Mouse (Mus musculus): ENCODE data around the gene Zfp981. TPM values are rescaled to one million over a fixed set of nuclear protein-coding genes. Genes with fewer than 3 reads are reported as not detected.
"Not testable (repeated sequence)": the region's sequence is repeated elsewhere in the genome, so short reads cannot be mapped to it uniquely, and the experiment has no call there.

Gene Zfp981
- total RNA-seq, 1 experiment: 150 TPM

- no peak for TF ChIP-seq CHD2 (IDR thresholded peaks at IDR 0.05; ENCODE audit: low read depth, low read length)
- TF ChIP-seq ZC3H11A (IDR thresholded peaks at IDR 0.05; ENCODE audit: borderline replicate concordance, low read depth, low read length): no peak
- no peak for TF ChIP-seq ZNF384 (IDR thresholded peaks at IDR 0.05; ENCODE audit: low read depth, low read length)
- TF ChIP-seq HCFC1 (IDR thresholded peaks at IDR 0.05; ENCODE audit: borderline replicate concordance, insufficient read depth, low read length): no peak
- no peak for TF ChIP-seq MAFK (IDR thresholded peaks at IDR 0.05; ENCODE audit: insufficient read depth, low read depth, low read length)
- H3K4me3 ChIP-seq (ENCODE audit: insufficient read depth in 1 of 2, low read depth in 1 of 2, low read length in 2 of 2, poor library complexity in 1 of 2, severe bottlenecking in 1 of 2): no peak overlapping the region
- no peak overlapping the region for H3K9ac ChIP-seq (ENCODE audit: insufficient read depth, low read depth, low read length, poor library complexity, severe bottlenecking)
- peaks cover 8% of the 10 kb centered on the region; the same call in 1 of the 2 replicates for H3K36me3 ChIP-seq (ENCODE audit: control insufficient read depth, insufficient read depth, low read length, poor library complexity, severe bottlenecking)
- in situ Hi-C loops (cut with MboI; ENCODE audit: low sequenced_read_pairs in 2 of 2, unreplicated experiment in 2 of 2): no loop called here
- H3K9me3 ChIP-seq (ENCODE audit: control insufficient read depth, insufficient read depth, low read depth, low read length): no peaks in the 10 kb centered on the region
- H3K27ac ChIP-seq (ENCODE audit: insufficient read depth, low read depth, low read length, poor library complexity, severe bottlenecking): no peak overlapping the region
- DNase-seq (ENCODE audit: low read depth, low spot score): no peak
- H3K4me1 ChIP-seq (ENCODE audit: control insufficient read depth in 2 of 2, insufficient read depth in 2 of 2, low read length in 2 of 2, poor library complexity in 1 of 2): peaks cover 1 to 15% of the 10 kb centered on the region in 2 experiments; a peak in 2 of 4 replicates
These were observed 45.6 kb upstream of the Zfp981 start for GRCm38 (mm10) chr4:146456061-146456726.

GRCm38 (mm10) chr4:146457126-146457525 is 44.7 kb upstream of the Zfp981 start:
- 0 out of 2 replicates have a peak, but pooled peaks have one; percentile 1 for TF ChIP-seq CHD2 (IDR thresholded peaks at IDR 0.05; ENCODE audit: low read depth, low read length)
- no peak for TF ChIP-seq HCFC1 (IDR thresholded peaks at IDR 0.05; ENCODE audit: borderline replicate concordance, insufficient read depth, low read length)
- in situ Hi-C loops (cut with MboI; ENCODE audit: low sequenced_read_pairs in 2 of 2, unreplicated experiment in 2 of 2): no loop called here
- Histone ChIP-seq H3K9me3 (ENCODE audit: control insufficient read depth, insufficient read depth, low read depth, low read length) (no peaks in the 10 kb centered on the region), H3K27ac (ENCODE audit: insufficient read depth, low read depth, low read length, poor library complexity, severe bottlenecking) (no peak overlapping the region), H3K9ac (ENCODE audit: insufficient read depth, low read depth, low read length, poor library complexity, severe bottlenecking) (no peak overlapping the region), H3K4me1 (ENCODE audit: control insufficient read depth in 2 of 2, insufficient read depth in 2 of 2, low read length in 2 of 2, poor library complexity in 1 of 2) (peaks cover 1 to 15% of the 10 kb centered on the region in 2 experiments; a peak in 2 of 4 replicates), H3K36me3 (ENCODE audit: control insufficient read depth, insufficient read depth, low read length, poor library complexity, severe bottlenecking) (peaks cover 8% of the 10 kb centered on the region; the same call in 1 of the 2 replicates), H3K4me3 (ENCODE audit: insufficient read depth in 1 of 2, low read depth in 1 of 2, low read length in 2 of 2, poor library complexity in 1 of 2, severe bottlenecking in 1 of 2) (no peak overlapping the region)
- DNase-seq (ENCODE audit: low read depth, low spot score): no peak

DNA sequence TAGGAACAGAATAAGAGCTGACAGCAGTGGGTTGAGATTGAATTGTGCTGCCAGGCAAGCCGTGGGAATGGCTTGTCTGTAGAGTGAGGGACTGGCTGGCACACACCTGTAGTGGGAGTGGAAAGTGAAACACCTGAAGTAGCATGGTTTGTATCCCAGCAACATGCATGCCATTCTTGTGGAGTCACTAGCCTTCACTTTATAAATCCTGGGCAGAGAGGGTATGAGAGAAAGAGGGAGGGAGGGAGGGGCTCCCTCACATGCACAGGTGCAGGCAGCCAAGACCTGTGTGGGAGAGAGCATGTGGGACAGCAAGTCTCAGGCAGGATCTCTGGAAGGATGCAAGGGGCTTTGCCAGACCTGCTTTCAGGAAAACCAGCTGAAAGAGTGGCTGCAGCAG is 44.1 kb upstream of the Zfp981 start:
- TF ChIP-seq ZC3H11A (IDR thresholded peaks at IDR 0.05; ENCODE audit: borderline replicate concordance, low read depth, low read length) (0 out of 2 replicates have a peak, but pooled peaks have one; percentile 1), MAFK (IDR thresholded peaks at IDR 0.05; ENCODE audit: insufficient read depth, low read depth, low read length) (no peak), HCFC1 (IDR thresholded peaks at IDR 0.05; ENCODE audit: borderline replicate concordance, insufficient read depth, low read length) (no peak), CHD2 (IDR thresholded peaks at IDR 0.05; ENCODE audit: low read depth, low read length) (no peak), ZNF384 (IDR thresholded peaks at IDR 0.05; ENCODE audit: low read depth, low read length) (no peak)
- no peak overlapping the region for H3K4me3 ChIP-seq (ENCODE audit: insufficient read depth in 1 of 2, low read depth in 1 of 2, low read length in 2 of 2, poor library complexity in 1 of 2, severe bottlenecking in 1 of 2)
- DNase-seq (ENCODE audit: low read depth, low spot score): no peak
- H3K27ac ChIP-seq (ENCODE audit: insufficient read depth, low read depth, low read length, poor library complexity, severe bottlenecking): no peak overlapping the region
- H3K4me1 ChIP-seq (ENCODE audit: control insufficient read depth in 2 of 2, insufficient read depth in 2 of 2, low read length in 2 of 2, poor library complexity in 1 of 2): peaks cover 0 to 12% of the 10 kb centered on the region in 2 experiments; a peak in 2 of 4 replicates
- H3K9me3 ChIP-seq (ENCODE audit: control insufficient read depth, insufficient read depth, low read depth, low read length): no peaks in the 10 kb centered on the region
- in situ Hi-C loops (cut with MboI; ENCODE audit: low sequenced_read_pairs in 2 of 2, unreplicated experiment in 2 of 2): no loop called here
- no peak overlapping the region for H3K9ac ChIP-seq (ENCODE audit: insufficient read depth, low read depth, low read length, poor library complexity, severe bottlenecking)
- H3K36me3 ChIP-seq (ENCODE audit: control insufficient read depth, insufficient read depth, low read length, poor library complexity, severe bottlenecking): peaks cover 6% of the 10 kb centered on the region; the same call in 1 of the 2 replicates

DNA sequence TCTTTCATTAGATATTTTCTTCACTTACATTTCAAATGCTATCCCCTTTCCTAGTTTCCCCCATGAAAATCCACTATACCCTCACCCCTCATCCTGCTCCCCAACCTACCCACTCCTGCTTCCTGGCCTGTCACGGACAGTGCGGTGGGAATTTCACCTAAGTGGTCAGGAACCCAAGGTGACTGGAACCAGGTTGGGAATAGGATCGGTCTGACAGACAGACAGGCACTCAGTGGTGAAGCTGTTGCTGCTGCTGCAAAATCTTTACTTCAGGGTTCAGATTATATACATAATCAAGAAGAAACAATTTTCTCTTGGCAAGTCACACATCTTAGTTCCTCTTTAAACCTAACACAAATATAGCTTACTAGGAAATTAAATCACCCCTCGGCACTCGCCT is 42.0 kb upstream of the Zfp981 start:
- H3K27ac ChIP-seq (ENCODE audit: insufficient read depth, low read depth, low read length, poor library complexity, severe bottlenecking); H3K9ac ChIP-seq (ENCODE audit: insufficient read depth, low read depth, low read length, poor library complexity, severe bottlenecking); DNase-seq (ENCODE audit: low read depth, low spot score); H3K9me3 ChIP-seq (ENCODE audit: control insufficient read depth, insufficient read depth, low read depth, low read length); in situ Hi-C loops (cut with MboI; ENCODE audit: low sequenced_read_pairs in 2 of 2, unreplicated experiment in 2 of 2); H3K36me3 ChIP-seq (ENCODE audit: control insufficient read depth, insufficient read depth, low read length, poor library complexity, severe bottlenecking); H3K4me3 ChIP-seq (ENCODE audit: insufficient read depth in 1 of 2, low read depth in 1 of 2, low read length in 2 of 2, poor library complexity in 1 of 2, severe bottlenecking in 1 of 2): not testable (repeated sequence)
- peaks cover 0 to 12% of the 10 kb centered on the region in 2 experiments; a peak in 2 of 4 replicates for H3K4me1 ChIP-seq (ENCODE audit: control insufficient read depth in 2 of 2, insufficient read depth in 2 of 2, low read length in 2 of 2, poor library complexity in 1 of 2)

DNA sequence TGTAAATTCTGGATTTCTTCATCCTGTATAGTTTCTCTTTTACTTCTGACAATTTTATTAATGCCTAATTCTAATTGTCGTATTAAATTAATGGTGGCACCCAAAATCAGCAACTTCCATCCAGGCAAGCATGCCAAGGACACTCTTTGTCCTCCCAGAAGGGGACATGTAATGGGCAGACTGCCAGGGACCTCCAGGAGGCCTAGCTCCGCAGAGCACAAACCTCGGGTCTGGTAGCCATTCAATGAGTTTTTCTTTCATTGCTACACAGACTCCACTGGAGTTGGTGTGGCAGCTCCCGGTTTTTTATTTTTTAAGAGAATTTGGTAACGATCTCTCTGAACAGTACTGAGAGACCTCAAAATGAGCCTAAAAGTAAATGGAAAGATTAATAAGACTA is 41.1 kb upstream of the Zfp981 start:
- in situ Hi-C loops (cut with MboI; ENCODE audit: low sequenced_read_pairs in 2 of 2, unreplicated experiment in 2 of 2); H3K9me3 ChIP-seq (ENCODE audit: control insufficient read depth, insufficient read depth, low read depth, low read length); H3K36me3 ChIP-seq (ENCODE audit: control insufficient read depth, insufficient read depth, low read length, poor library complexity, severe bottlenecking): not testable (repeated sequence)

GRCm38 (mm10) chr4:146463649-146464351 is 38.0 kb upstream of the Zfp981 start:
- H3K9me3 ChIP-seq (ENCODE audit: control insufficient read depth, insufficient read depth, low read depth, low read length); H3K4me3 ChIP-seq (ENCODE audit: insufficient read depth in 1 of 2, low read depth in 1 of 2, low read length in 2 of 2, poor library complexity in 1 of 2, severe bottlenecking in 1 of 2); in situ Hi-C loops (cut with MboI; ENCODE audit: low sequenced_read_pairs in 2 of 2, unreplicated experiment in 2 of 2); H3K36me3 ChIP-seq (ENCODE audit: control insufficient read depth, insufficient read depth, low read length, poor library complexity, severe bottlenecking); DNase-seq (ENCODE audit: low read depth, low spot score); H3K9ac ChIP-seq (ENCODE audit: insufficient read depth, low read depth, low read length, poor library complexity, severe bottlenecking); H3K27ac ChIP-seq (ENCODE audit: insufficient read depth, low read depth, low read length, poor library complexity, severe bottlenecking); H3K4me1 ChIP-seq (ENCODE audit: control insufficient read depth in 2 of 2, insufficient read depth in 2 of 2, low read length in 2 of 2, poor library complexity in 1 of 2): not testable (repeated sequence)

More for the DNA sequence above, 41.1 kb upstream of the Zfp981 start:
- not testable (repeated sequence) for H3K4me3 ChIP-seq (ENCODE audit: insufficient read depth in 1 of 2, low read depth in 1 of 2, low read length in 2 of 2, poor library complexity in 1 of 2, severe bottlenecking in 1 of 2); H3K9ac ChIP-seq (ENCODE audit: insufficient read depth, low read depth, low read length, poor library complexity, severe bottlenecking); H3K27ac ChIP-seq (ENCODE audit: insufficient read depth, low read depth, low read length, poor library complexity, severe bottlenecking); H3K4me1 ChIP-seq (ENCODE audit: control insufficient read depth in 2 of 2, insufficient read depth in 2 of 2, low read length in 2 of 2, poor library complexity in 1 of 2); DNase-seq (ENCODE audit: low read depth, low spot score)

DNA sequence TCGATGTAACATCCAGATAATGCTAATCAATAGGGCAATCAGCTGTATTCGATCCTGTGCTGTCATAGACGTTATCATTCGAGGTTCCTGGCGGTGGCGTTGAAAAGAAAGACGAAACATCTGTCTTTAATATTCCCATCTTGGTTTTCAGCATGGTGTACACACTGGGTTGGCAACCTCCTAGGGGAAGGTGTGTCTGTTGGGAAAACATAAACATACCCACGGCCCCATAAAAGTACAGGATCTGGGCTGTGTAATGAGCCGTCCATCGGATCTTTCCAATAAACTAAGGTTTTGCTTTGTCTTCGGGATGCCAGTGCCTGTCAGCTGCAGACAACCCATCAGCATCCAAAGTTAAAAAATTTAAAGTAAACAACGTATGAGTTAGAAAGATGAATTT is 31.8 kb upstream of the Zfp981 start:
- H3K9me3 ChIP-seq (ENCODE audit: control insufficient read depth, insufficient read depth, low read depth, low read length); in situ Hi-C loops (cut with MboI; ENCODE audit: low sequenced_read_pairs in 2 of 2, unreplicated experiment in 2 of 2); H3K4me1 ChIP-seq (ENCODE audit: control insufficient read depth in 2 of 2, insufficient read depth in 2 of 2, low read length in 2 of 2, poor library complexity in 1 of 2); H3K9ac ChIP-seq (ENCODE audit: insufficient read depth, low read depth, low read length, poor library complexity, severe bottlenecking); H3K36me3 ChIP-seq (ENCODE audit: control insufficient read depth, insufficient read depth, low read length, poor library complexity, severe bottlenecking); H3K4me3 ChIP-seq (ENCODE audit: insufficient read depth in 1 of 2, low read depth in 1 of 2, low read length in 2 of 2, poor library complexity in 1 of 2, severe bottlenecking in 1 of 2); H3K27ac ChIP-seq (ENCODE audit: insufficient read depth, low read depth, low read length, poor library complexity, severe bottlenecking); DNase-seq (ENCODE audit: low read depth, low spot score): not testable (repeated sequence)
